Mouse (Mus musculus) G1E (cell line): ENCODE data around the gene Ggps1. TPM values are rescaled to one million over a fixed set of nuclear protein-coding genes. Genes with fewer than 3 reads are reported as not detected.
A peak's percentile ranks its signal among the peaks of the same experiment; 100 is the strongest.

Experiments used
- ATAC-seq: 2 replicates; pipeline ENCODE4 v1.8.0; 2016; ENCODE audit warnings: mild to moderate bottlenecking; ENCODE audit not compliant: insufficient number of reproducible peaks, poor library complexity, low FRiP score, severe bottlenecking; ENCODE audit errors: extremely low read depth
- DNase-seq: peaks from one replicate; pipeline ENCODE4 v3.0.0; 2012; ENCODE audit warnings: low spot score
- H3K27me3 ChIP-seq: 2 replicates; pipeline ENCODE4 v1.6.1; 2012; ENCODE audit warnings: mild to moderate bottlenecking, low read length, inconsistent platforms; ENCODE audit not compliant: insufficient read depth
- H3K36me3 ChIP-seq: replicated peaks from 2 replicates; pipeline ENCODE3; 2012; ENCODE audit warnings: mild to moderate bottlenecking, inconsistent platforms
- H3K4me1 ChIP-seq: 2 replicates; pipeline ENCODE4 v1.6.1; 2012; ENCODE audit warnings: low read depth, low read length, inconsistent platforms, mixed read lengths; ENCODE audit not compliant: insufficient read depth
- H3K4me3 ChIP-seq: 2 replicates; pipeline ENCODE4 v1.5.1; 2012; ENCODE audit warnings: low read depth, mild to moderate bottlenecking, inconsistent platforms, low read length, moderate library complexity, mixed read lengths
- H3K9me3 ChIP-seq: replicated peaks from 2 replicates; pipeline ENCODE4 v1.6.1; 2012; ENCODE audit warnings: inconsistent platforms
- CTCF ChIP-seq: IDR thresholded peaks from 2 replicates; pipeline ENCODE4 v1.5.1; 2012; ENCODE audit warnings: low read depth, low read length, inconsistent platforms, mixed read lengths
- GATA1 ChIP-seq: IDR thresholded peaks from 2 replicates; pipeline ENCODE4 v1.6.1; 2012; ENCODE audit warnings: borderline replicate concordance, low read length, inconsistent platforms, mixed read lengths
- GATA2 ChIP-seq: IDR thresholded peaks from 2 replicates; pipeline ENCODE4 v1.6.1; 2012; ENCODE audit warnings: low read depth, low read length, inconsistent platforms, borderline replicate concordance
- POLR2AphosphoS5 ChIP-seq: IDR thresholded peaks from 2 replicates; pipeline ENCODE4 v1.6.1; 2012; ENCODE audit warnings: low read depth, low read length, inconsistent platforms; ENCODE audit not compliant: insufficient replicate concordance
- TAL1 ChIP-seq: conservative IDR thresholded peaks from 2 replicates; pipeline ENCODE4 v1.6.1; 2012; ENCODE audit warnings: low read depth, low read length, inconsistent platforms, mixed read lengths
- polyA plus RNA-seq: library from polyadenylated mRNA; stranded (reverse); fragments of >175 nt; gene quantifications from 2 replicates; pipeline ENCODE4 v1.2.3, GENCODE M21; 2012
- total RNA-seq, 2 experiments: library from RNA; stranded (forward) in 1 of 2; stranded (reverse) in 1 of 2; fragments of 200-1000 nt in 1 of 2; fragments of >200 nt in 1 of 2; fragmentation: Nextera tagmentation in 1 of 2; gene quantifications; 2 replicates each; pipeline ENCODE4 v1.2.3; 2014 to 2017

The Ggps1 gene
- total RNA-seq (2014; fragmentation: Nextera tagmentation) (54.9 and 60.4 TPM in 2 replicates), total RNA-seq (2017) (44.9 and 46.3 TPM in 2 replicates), polyA plus RNA-seq (2.1 and 2.5 TPM in 2 replicates)

DNA sequence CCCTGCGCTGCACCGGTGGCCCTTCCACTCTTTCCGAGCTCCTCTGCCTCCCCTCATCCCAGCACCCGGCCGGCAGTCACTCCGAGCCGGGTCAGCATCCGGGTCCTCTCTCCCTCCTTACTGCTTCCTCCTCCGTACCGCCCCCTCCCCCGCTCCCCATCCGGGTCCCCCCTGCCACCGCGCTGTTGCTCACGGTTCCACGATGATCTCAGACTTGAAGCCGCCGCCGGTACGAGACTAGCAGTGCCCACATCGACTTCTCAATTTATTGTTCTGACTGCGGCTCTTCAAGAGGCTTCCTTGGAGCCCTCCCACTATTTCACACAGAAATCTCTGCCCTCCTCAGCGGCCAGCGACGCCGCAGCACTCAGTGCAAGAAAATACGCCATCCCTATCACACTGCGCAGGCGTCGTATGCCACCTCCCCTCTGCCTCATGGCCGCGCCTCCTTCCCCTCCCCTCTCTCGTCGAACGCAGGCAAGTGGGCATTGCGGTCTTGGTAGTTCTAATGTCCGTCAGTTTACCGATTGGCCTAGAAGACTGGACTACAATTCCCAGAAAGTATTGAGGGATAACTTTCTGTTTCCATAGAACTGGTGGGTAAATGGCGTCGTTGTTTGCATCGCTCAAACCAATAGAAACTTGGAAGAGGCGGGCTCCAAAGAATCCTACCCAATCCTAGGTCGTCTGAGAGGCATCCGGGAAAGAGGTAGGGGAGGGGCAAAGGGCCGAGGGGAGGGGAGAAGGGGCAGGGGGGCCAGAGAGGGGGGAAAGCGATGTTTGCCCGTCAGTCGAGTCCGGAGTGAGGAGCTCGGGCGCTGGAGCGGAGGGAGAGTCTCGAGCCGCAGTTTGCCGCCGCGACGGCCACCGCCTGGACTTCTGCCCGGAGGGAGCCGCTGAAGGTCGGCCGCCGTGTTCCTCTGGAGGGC lies at the start of gene Ggps1, which contains the start of gene Arid4b:
Gene Ggps1 (minus strand): TSS at position 476 of the 929 bp plus-strand sequence.
Gene Arid4b (plus strand): TSS at position 220 of the 929 bp plus-strand sequence.
- peak; percentile 98 for ATAC-seq
- peaks cover 24% of the 10 kb centered on the region for H3K4me1 ChIP-seq
- no peaks in the 10 kb centered on the region for H3K9me3 ChIP-seq
- peak; percentile 89 for DNase-seq
- peak within 1 kb of the TSS; percentile 87 for H3K4me3 ChIP-seq
- H3K27me3 ChIP-seq = no peaks in the 10 kb centered on the region
- TF ChIP-seq GATA2 (no peak), CTCF (no peak), GATA1 (no peak), POLR2AphosphoS5 (no peak)
- peaks cover 36% of the 10 kb centered on the region for H3K36me3 ChIP-seq

DNA sequence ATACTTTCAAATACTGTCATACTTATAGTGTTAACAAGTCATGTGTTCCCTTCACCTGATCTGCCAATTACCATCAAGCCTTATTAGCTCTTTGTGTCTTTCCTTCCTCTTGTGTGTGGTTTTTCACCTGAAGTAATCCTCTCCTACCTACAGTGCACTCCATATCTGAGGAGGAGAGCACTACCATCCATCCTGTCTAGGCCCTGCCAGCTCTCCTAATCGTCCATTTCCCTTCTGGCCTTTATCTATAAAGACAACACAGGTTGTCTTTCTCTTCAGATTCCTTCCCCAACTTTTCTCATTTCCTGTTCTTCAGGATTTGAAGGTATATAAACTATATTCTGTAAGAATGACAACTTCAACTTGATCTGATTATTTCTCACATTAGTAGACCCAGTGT lies 47.9 kb upstream of the Ggps1 start:
- TF ChIP-seq TAL1 = no peak
- TF ChIP-seq CTCF = no peak
- no peak for TF ChIP-seq GATA1
- TF ChIP-seq GATA2 = no peak
- no peak for TF ChIP-seq POLR2AphosphoS5
- Histone ChIP-seq H3K27me3 (no peaks in the 10 kb centered on the region), H3K4me1 (peaks cover 7% of the 10 kb centered on the region; the same call in 1 of the 2 replicates), H3K9me3 (no peaks in the 10 kb centered on the region), H3K4me3 (no peak overlapping the region), H3K36me3 (peaks cover 13% of the 10 kb centered on the region)
- DNase-seq (no peak), ATAC-seq (no peak)

DNA sequence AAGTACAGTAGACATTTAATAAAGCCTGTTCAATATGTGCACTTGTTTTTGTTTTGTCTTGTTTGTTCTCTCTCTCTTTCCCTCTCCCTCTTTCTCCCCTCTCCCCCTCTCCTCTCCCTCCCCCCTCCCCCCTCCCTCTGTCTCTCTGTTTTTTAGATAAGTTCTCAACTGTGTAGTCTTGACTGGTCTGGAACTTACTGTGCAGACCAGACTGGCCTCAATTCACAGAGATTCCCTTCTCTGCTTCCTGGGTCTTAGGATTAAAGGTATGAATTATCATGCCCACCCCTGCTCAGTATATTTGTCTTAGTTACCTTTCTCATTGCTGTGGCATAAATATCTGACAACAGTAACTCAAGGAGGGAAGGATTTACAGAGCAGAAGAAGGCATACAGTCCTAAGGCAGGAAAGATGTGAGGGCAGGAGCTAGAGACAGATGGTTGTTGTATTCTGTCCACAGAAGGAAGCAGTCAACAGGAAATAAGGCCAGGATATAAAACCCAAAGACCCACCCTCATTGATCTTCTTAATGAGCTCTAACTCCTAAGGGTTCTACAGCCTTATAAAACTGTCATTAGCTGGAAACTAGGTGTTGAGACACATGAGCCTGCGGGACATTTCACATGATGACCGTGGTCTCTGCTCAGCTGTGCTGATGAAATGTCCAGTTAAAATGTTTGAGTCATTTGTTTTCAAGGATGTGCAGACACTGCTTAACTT lies 47.0 kb upstream of the Ggps1 start:
- no peak for DNase-seq
- ATAC-seq = no peak
- Histone ChIP-seq H3K4me3 (no peak overlapping the region), H3K4me1 (peaks cover 7% of the 10 kb centered on the region; the same call in 1 of the 2 replicates), H3K9me3 (no peaks in the 10 kb centered on the region), H3K27me3 (no peaks in the 10 kb centered on the region), H3K36me3 (peaks cover 11% of the 10 kb centered on the region)
- TF ChIP-seq CTCF (no peak), POLR2AphosphoS5 (no peak), TAL1 (no peak), GATA2 (no peak), GATA1 (no peak)

DNA sequence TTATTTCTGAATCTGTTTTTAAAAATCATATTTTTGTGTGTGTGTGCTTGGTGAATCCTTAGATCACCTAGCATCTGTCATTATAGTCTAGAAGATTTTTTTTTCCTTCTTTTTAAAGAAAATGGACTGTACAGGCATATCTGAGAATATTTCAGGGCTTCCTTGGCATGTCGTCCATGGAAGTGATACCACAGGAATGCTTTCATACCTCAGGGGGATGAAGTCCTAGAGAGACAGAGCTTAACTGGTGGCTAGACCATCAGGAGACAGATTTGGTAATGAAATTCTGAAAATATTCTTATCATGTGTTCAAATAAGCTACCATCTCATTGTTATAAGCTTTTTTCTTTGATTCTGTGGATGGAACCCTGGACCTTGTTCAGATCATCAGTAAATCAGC lies 39.7 kb upstream of the Ggps1 start:
- DNase-seq (no peak), ATAC-seq (no peak)
- Histone ChIP-seq H3K9me3 (no peaks in the 10 kb centered on the region), H3K4me3 (no peak overlapping the region), H3K36me3 (peaks cover 9% of the 10 kb centered on the region), H3K27me3 (no peaks in the 10 kb centered on the region), H3K4me1 (peaks cover 6% of the 10 kb centered on the region)
- no peak for TF ChIP-seq TAL1
- no peak for TF ChIP-seq CTCF
- no peak for TF ChIP-seq GATA1
- TF ChIP-seq POLR2AphosphoS5 = no peak
- no peak for TF ChIP-seq GATA2

DNA sequence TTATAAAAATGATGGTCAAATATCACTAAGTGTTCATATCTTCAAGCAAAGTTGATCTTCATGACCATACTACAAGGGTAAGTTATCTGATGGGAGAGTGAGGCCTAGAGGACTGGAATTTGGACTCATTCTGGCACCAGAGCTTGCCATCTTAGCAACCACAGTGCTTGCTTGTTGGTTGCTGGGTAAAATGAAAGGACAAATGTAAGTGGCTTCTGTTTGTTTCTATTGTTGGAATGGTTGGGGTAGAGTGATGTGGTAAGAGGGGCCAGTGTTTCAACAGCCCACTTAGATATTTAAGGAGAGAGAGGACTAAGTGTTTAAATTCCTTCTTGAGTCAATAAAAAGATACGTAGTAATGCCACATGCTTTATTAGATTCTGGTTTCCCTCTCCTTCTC lies 25.4 kb upstream of the Ggps1 start:
- H3K36me3 ChIP-seq = peaks cover 13% of the 10 kb centered on the region
- no peaks in the 10 kb centered on the region for H3K9me3 ChIP-seq
- DNase-seq (no peak), ATAC-seq (no peak)
- no peak overlapping the region for H3K4me3 ChIP-seq
- no peaks in the 10 kb centered on the region for H3K27me3 ChIP-seq
- TF ChIP-seq TAL1 = no peak
- TF ChIP-seq GATA2 = no peak
- no peak for TF ChIP-seq CTCF
- TF ChIP-seq GATA1 = no peak
- no peak for TF ChIP-seq POLR2AphosphoS5
- H3K4me1 ChIP-seq = peaks cover 3% of the 10 kb centered on the region; the same call in 1 of the 2 replicates

DNA sequence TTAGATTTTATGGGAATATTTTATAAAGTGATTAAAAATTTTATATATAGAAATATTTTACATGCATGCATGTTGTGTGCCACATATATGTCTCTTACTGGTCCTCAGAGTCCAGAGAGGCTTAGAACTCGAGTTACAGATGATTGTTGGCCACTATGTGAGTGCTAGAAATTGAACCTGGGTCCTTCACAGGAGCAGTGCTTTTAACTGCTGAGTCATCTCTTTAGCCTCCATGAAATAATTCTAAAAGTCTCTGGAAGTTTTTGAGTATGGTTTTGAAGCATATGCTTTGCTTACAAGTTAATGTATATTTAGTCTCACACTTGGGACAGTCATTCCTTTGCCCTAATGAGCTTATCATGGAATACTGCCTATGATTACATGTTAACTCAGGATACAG lies 12.0 kb upstream of the Ggps1 start:
- H3K9me3 ChIP-seq = no peaks in the 10 kb centered on the region
- H3K4me3 ChIP-seq = no peak overlapping the region
- H3K4me1 ChIP-seq = peaks cover 7% of the 10 kb centered on the region; the same call in 1 of the 2 replicates
- ATAC-seq (no peak), DNase-seq (no peak)
- peaks cover 32% of the 10 kb centered on the region for H3K36me3 ChIP-seq
- TF ChIP-seq TAL1 (no peak), GATA2 (no peak), GATA1 (no peak), POLR2AphosphoS5 (no peak), CTCF (no peak)
- no peaks in the 10 kb centered on the region for H3K27me3 ChIP-seq
